Mouse (Mus musculus): ENCODE data around the gene Fgf23.

The Fgf23 gene

DNA sequence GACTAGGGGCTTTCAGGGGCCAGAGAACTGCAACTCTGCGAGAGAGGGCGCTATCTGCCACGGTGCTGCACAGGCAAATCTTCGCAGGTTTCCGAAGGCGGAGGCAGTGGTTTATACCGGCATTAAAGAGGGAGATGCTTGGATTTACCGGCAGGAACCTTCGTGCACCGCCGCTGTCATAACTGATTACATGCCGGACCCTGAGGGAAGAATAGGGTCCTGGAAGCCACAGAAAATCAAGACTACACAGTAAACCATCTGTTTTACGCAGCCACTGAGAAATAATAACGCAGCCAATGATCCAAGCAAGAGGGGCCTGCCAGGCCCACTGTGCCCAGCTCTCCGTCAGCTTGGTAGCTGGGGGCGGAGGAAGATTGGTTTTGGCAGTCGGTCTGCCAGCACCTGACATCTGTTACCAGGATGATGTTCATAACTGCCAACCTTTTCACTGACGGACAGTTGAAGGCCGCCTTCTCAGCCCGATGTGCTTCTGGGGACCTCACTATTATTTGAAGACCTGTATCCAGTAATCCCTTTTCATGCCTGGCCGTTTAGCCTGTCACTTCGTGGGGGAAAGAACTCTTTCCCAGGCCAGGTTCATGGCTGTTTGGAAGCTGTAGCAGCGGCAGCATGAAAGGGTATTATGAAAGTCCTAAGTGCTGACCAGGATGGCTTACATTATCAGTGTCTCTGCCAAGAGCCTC, 42.2 kb downstream of the Fgf23 start:
- DNase-seq (ENCODE audit: low spot score), result no peak

DNA sequence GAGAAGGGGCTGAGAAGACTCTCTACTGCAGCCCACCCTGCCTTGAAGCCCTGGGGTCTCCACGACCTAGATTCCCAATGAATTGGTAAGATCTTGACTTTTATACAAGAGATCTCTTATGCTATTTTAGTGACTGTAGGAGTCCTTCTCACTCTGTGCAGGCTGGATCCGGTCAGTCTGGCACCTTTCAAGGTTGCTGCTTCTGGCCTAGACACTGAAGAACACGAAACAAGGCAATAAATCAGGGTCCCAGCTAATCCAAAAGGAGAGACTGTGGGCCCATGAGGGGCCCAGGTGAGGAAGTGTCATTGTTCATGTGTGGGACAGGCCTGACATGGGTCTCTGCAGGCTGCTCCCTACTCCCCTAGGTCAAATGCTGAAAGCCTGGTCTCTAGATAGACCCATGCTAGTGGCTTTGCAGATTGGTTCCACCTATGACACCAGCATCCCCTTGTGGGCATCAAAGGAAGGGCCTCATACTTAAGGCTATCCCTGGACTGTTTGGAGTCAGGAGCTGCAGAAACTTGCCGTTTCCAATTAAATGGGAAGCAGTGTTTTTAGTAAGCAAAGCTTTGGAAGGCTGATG, 49.6 kb downstream of the Fgf23 start:
- no peak for DNase-seq (ENCODE audit: low spot score)

DNA sequence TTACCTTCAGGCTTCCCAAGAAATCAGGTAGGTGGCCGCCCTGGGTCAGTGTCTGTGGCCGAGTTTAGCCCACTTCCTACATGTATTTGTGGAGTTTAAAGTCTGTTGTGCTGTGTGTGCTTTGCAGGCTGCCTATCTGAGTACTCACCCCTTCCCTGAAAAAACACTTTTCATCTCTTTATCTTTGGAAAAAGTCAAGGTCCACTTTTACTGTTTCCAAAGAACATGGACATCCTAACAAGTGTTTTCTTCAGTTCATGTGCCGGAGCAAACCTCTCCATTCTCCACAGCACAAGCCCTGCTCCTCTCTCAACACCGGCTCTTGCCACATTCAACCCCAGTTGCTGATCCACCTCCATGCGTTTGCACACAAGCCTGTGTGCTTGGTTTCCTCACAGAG, 50.3 kb downstream of the Fgf23 start:
- DNase-seq (ENCODE audit: low spot score), result no peak

DNA sequence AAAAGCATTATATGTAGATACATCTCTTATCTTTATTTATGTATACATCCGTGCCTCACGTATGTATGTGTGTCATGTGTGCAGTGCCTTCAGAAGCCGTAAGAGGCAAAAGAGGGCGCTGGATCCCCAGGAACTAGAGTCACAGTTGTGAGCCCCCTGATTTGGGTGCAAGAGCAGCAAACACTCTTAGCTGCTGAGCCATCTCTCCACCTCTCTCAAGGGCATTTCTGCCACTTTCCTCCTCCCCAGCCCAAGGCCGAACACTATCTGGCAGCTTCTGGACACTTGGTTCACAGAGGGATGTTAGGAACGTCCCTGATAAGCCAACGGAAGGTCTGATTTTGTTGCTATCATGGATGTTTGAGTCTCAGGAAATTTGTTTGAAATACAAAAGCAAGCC, 50.8 kb downstream of the Fgf23 start:
- DNase-seq (ENCODE audit: low spot score), result no peak

DNA sequence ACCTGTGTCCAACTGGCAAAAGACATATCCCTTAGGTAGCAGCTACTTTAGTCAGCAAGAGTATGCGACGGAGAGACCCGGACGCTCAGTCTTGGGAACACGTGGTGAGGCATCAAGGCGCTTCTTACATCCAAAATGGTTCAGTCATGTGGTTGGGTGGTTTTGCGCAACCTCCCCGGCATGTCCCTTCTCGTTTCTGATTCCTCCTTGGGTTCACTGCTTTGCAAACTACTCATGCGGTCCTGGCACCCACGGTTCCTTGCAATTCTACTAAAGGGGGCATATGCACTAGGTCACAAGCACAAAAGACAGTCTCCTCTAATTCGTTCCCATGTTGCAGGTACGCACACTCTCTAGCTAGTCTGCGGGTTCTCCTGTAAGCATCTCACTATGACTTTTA, 57.0 kb downstream of the Fgf23 start:
- no peak for DNase-seq (ENCODE audit: low spot score)

DNA sequence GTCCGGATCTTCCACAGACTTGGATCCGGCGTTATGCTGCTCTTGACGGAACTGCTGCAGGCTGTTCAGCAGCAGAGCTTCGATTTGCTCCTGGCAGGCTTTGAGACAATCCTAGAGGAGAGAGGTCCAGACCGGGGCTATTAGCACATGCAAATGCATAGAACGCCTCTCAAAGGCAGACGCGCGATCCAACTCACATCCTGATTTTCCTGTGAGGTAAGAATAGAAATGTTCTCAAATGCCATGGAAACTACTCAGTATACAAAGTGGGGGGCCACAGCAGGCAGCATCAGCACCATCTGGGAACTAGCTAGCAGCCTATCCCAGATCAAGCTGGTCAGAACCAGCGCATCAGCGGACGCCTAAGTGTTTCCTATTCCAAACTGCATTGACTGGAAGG, 57.7 kb downstream of the Fgf23 start:
- DNase-seq (ENCODE audit: low spot score), result no peak

Measured in urinary bladder, postnatal 14 days (tissue).